Mouse (Mus musculus) midbrain, embryonic 10.5 days (tissue): ENCODE results near the gene Tiam1. TPM values are rescaled to one million over a fixed set of nuclear protein-coding genes. Genes with fewer than 3 reads are reported as not detected.
A peak's percentile ranks its signal among the peaks of the same experiment; 100 is the strongest.

ENCODE experiments used
- DNase-seq: peaks from one replicate; pipeline ENCODE4 v3.0.0-alpha.2; 2017; ENCODE audit warnings: low spot score
- H3K27ac ChIP-seq: fragments of 300-500 bp; sonication (generic); replicated peaks from 2 replicates; pipeline ENCODE4 v1.5.1; 2016; ENCODE audit warnings: mild to moderate bottlenecking
- H3K27me3 ChIP-seq: fragments of 300-500 bp; sonication (generic); 2 replicates; pipeline ENCODE4 v1.6.1; 2016; ENCODE audit warnings: low read depth, mild to moderate bottlenecking; ENCODE audit not compliant: poor library complexity, severe bottlenecking
- H3K36me3 ChIP-seq: fragments of 300-500 bp; sonication (generic); 2 replicates; pipeline ENCODE4 v1.6.1; 2016; ENCODE audit warnings: mild to moderate bottlenecking, moderate library complexity
- H3K4me1 ChIP-seq: fragments of 300-500 bp; sonication (generic); 2 replicates; pipeline ENCODE4 v1.6.1; 2016
- H3K4me3 ChIP-seq: fragments of 300-500 bp; sonication (generic); 2 replicates; pipeline ENCODE4 v1.5.1; 2016; ENCODE audit warnings: mild to moderate bottlenecking, moderate library complexity
- H3K9me3 ChIP-seq: fragments of 300-500 bp; sonication (generic); replicated peaks from 2 replicates; pipeline ENCODE4 v1.6.1; 2016; ENCODE audit warnings: mild to moderate bottlenecking
- WGBS: fragments of 180-500 bp; shearing (Covaris S2); methylation state at CpG from one replicate; pipeline ENCODE4 v1.1.7; 2016; 5-methylcytosine and 5-hydroxymethylcytosine counted together
- polyA plus RNA-seq: library from polyadenylated mRNA; unstranded; fragments of >200 nt; fragmentation: Nextera tagmentation; extraction: Ambion mirVana; gene quantifications from 2 replicates; pipeline ENCODE4 v1.2.1, GENCODE M21; 2016

Tiam1 gene
- polyA plus RNA-seq, 1 experiment from 2014 or later, result 13.8 TPM

- Histone ChIP-seq H3K4me3 (no peak overlapping the region), H3K36me3 (0 out of 2 replicates have a peak, but pooled peaks cover 3% of the 10 kb centered on the region), H3K27me3 (no peaks in the 10 kb centered on the region), H3K27ac (no peak overlapping the region), H3K4me1 (peaks cover 15% of the 10 kb centered on the region), H3K9me3 (no peaks in the 10 kb centered on the region)
- 94% methylated on average over 14 of the region's 14 CpGs for WGBS
- DNase-seq, result no peak
Measured at GRCm38 (mm10) chr16:90030355-90030754, 113.2 kb downstream of the Tiam1 start.

DNA sequence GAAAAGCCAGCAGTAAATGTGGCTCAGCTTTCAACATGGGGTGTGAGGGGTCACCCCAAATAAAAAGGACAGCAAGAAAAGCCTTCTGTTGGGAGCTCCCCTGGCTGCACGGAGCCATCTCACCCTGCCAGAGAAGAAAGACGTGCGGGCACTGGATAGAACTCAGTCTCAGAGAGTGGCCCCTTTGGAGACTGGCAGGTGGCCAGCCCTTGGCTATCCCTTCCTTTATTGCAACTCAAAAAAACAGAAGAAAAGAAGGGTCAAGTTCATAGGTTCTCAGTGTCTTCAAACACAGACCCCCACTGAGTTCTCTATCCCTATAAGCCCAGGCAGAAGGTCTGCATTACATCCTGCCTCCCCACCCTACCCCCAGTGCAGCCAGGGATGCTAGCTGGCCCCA lies 115.7 kb downstream of the Tiam1 start:
- H3K4me3 ChIP-seq, result no peak overlapping the region
- H3K27me3 ChIP-seq, result no peaks in the 10 kb centered on the region
- WGBS, result 82% methylated on average over 3 of the region's 3 CpGs
- no peaks in the 10 kb centered on the region for H3K9me3 ChIP-seq
- DNase-seq, result no peak
- H3K36me3 ChIP-seq, result 0 out of 2 replicates have a peak, but pooled peaks cover 3% of the 10 kb centered on the region
- peaks cover 6% of the 10 kb centered on the region; the same call in 1 of the 2 replicates for H3K4me1 ChIP-seq
- H3K27ac ChIP-seq, result no peak overlapping the region

- Histone ChIP-seq H3K4me1 (peaks cover 6% of the 10 kb centered on the region; the same call in 1 of the 2 replicates), H3K4me3 (no peak overlapping the region), H3K36me3 (0 out of 2 replicates have a peak, but pooled peaks cover 3% of the 10 kb centered on the region), H3K27ac (no peak overlapping the region), H3K27me3 (no peaks in the 10 kb centered on the region), H3K9me3 (no peaks in the 10 kb centered on the region)
- no peak for DNase-seq
- WGBS, result 93% methylated on average over 6 of the region's 6 CpGs
Measured at GRCm38 (mm10) chr16:90025526-90026172, 117.9 kb downstream of the Tiam1 start.

DNA sequence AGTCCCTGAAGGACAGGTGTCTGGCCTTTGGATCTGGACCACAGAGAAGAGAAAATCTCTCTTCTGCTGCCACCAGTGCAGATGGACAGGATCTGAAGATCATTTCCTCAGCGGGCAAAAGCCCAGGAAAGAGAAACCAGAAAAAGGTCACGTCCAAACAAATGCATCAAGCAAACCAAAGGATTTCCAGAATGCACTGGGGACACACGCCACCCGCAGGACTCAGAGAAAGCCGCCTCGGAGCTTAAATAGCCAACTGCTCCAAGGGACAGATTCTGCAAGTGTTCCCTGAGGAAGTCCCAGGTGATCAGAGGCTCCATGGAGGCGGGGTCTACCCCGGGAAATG lies 119.9 kb downstream of the Tiam1 start:
- H3K27ac ChIP-seq, result no peak overlapping the region
- no peak for DNase-seq
- no peak overlapping the region for H3K4me3 ChIP-seq
- 0 out of 2 replicates have a peak, but pooled peaks cover 3% of the 10 kb centered on the region for H3K36me3 ChIP-seq
- peaks cover 6% of the 10 kb centered on the region; the same call in 1 of the 2 replicates for H3K4me1 ChIP-seq
- 86% methylated on average over 8 of the region's 8 CpGs for WGBS
- no peaks in the 10 kb centered on the region for H3K27me3 ChIP-seq
- H3K9me3 ChIP-seq, result no peaks in the 10 kb centered on the region

GRCm38 (mm10) chr16:90022932-90023664 lies 120.5 kb downstream of the Tiam1 start:
- no peak overlapping the region for H3K27ac ChIP-seq
- no peak overlapping the region for H3K4me3 ChIP-seq
- H3K4me1 ChIP-seq, result peaks cover 5% of the 10 kb centered on the region; the same call in 1 of the 2 replicates
- H3K36me3 ChIP-seq, result 0 out of 2 replicates have a peak, but pooled peaks cover 3% of the 10 kb centered on the region
- H3K27me3 ChIP-seq, result no peaks in the 10 kb centered on the region
- no peaks in the 10 kb centered on the region for H3K9me3 ChIP-seq
- 85% methylated on average over 18 of the region's 18 CpGs for WGBS
- no peak for DNase-seq

GRCm38 (mm10) chr16:90016046-90016445 lies 127.5 kb downstream of the Tiam1 start:
- WGBS, result 88% methylated on average over 4 of the region's 4 CpGs
- Histone ChIP-seq H3K4me3 (no peak overlapping the region), H3K36me3 (no peaks in the 10 kb centered on the region; the same call in 1 of the 2 replicates), H3K9me3 (peaks cover 4% of the 10 kb centered on the region; the same call in 1 of the 2 replicates), H3K27ac (no peak overlapping the region), H3K27me3 (no peaks in the 10 kb centered on the region), H3K4me1 (peaks cover 20% of the 10 kb centered on the region)
- DNase-seq, result no peak

GRCm38 (mm10) chr16:90014596-90014995 lies 129.0 kb downstream of the Tiam1 start:
- H3K4me1 ChIP-seq, result peaks cover 20% of the 10 kb centered on the region
- H3K27ac ChIP-seq, result no peak overlapping the region
- DNase-seq, result no peak
- 93% methylated on average over 9 of the region's 9 CpGs for WGBS
- H3K4me3 ChIP-seq, result no peak overlapping the region
- H3K9me3 ChIP-seq, result peaks cover 8% of the 10 kb centered on the region; the same call in 1 of the 2 replicates
- no peaks in the 10 kb centered on the region; the same call in 1 of the 2 replicates for H3K36me3 ChIP-seq
- H3K27me3 ChIP-seq, result no peaks in the 10 kb centered on the region

DNA sequence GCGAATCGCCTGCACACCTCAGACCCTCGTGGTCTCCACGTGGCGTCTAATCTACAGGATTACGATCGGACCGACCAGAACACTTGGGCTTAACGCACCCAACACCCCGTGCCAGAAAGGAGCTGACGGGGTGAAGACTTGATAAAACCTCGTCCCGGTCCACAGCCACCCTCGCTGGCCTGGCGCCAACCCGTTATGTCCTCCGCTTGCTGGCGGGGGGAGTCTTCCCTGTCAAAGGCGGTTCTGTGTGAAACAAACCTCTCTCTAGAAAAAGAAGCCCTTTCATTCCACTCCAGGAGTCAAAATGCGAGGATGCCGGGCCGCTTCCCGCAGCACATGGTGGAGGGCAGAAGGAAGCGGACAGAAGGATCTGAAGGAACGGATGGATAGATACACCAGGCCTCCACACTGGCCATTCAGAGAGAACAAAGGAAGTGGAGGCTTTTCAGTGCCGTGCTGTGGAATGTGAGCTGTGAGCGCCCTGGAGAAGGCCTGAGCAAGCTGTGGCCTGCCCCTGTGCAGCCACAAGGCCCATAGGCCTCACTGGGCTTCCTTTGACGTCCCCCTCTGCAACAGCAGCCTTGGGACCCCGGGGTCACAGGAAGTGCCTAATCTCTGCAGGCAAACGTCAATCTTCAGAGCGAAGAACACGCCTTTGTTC lies 131.9 kb downstream of the Tiam1 start:
- peak overlapping the region; percentile 81 for H3K27ac ChIP-seq
- DNase-seq, result peak; percentile 74
- WGBS, result 71% methylated on average over 32 of the region's 32 CpGs

DNA sequence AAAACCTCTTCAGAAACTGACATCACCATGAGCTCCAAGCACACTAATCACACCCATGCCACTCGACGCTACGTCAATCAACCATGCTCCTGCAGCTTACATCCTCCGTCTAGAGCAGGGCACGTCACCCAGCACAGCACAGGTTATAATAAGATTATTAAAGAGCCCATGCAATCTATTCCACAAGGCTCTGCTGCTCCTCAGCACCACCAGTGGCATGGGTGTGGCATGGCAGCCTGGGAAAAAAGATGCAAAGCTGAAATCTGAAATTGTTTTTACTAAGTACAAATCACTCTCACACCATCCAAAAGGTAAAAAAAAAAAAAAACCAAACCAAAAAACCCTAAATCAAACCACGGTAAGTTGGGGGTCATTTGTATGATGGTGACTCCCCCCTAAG lies 135.1 kb downstream of the Tiam1 start:
- H3K9me3 ChIP-seq, result peaks cover 8% of the 10 kb centered on the region; the same call in 1 of the 2 replicates
- no peak overlapping the region for H3K27ac ChIP-seq
- no peak for DNase-seq
- H3K4me3 ChIP-seq, result no peak overlapping the region
- peaks cover 16% of the 10 kb centered on the region for H3K4me1 ChIP-seq
- no peaks in the 10 kb centered on the region for H3K27me3 ChIP-seq
- H3K36me3 ChIP-seq, result no peaks in the 10 kb centered on the region; the same call in 1 of the 2 replicates
- WGBS, result 94% methylated on average over 6 of the region's 6 CpGs

More for the DNA sequence above, 131.9 kb downstream of the Tiam1 start:
- H3K4me3 ChIP-seq, result no peak overlapping the region
- H3K9me3 ChIP-seq, result peaks cover 8% of the 10 kb centered on the region; the same call in 1 of the 2 replicates
- H3K36me3 ChIP-seq, result no peaks in the 10 kb centered on the region; the same call in 1 of the 2 replicates
- H3K4me1 ChIP-seq, result peaks cover 19% of the 10 kb centered on the region
- H3K27me3 ChIP-seq, result no peaks in the 10 kb centered on the region

- no peak overlapping the region for H3K4me3 ChIP-seq
- H3K27ac ChIP-seq, result no peak overlapping the region
- no peaks in the 10 kb centered on the region for H3K27me3 ChIP-seq
- peaks cover 8% of the 10 kb centered on the region; the same call in 1 of the 2 replicates for H3K9me3 ChIP-seq
- DNase-seq, result no peak
- 93% methylated on average over 13 of the region's 13 CpGs for WGBS
- H3K4me1 ChIP-seq, result peaks cover 11% of the 10 kb centered on the region
- H3K36me3 ChIP-seq, result no peaks in the 10 kb centered on the region; the same call in 1 of the 2 replicates
Measured at GRCm38 (mm10) chr16:90007391-90007977, 136.1 kb downstream of the Tiam1 start.

- Histone ChIP-seq H3K4me3 (no peak overlapping the region), H3K36me3 (0 out of 2 replicates have a peak, but pooled peaks cover 2% of the 10 kb centered on the region), H3K4me1 (no peaks in the 10 kb centered on the region), H3K9me3 (no peaks in the 10 kb centered on the region; the same call in 1 of the 2 replicates), H3K27ac (no peak overlapping the region), H3K27me3 (no peaks in the 10 kb centered on the region)
- WGBS, result 96% methylated on average over 14 of the region's 14 CpGs
- DNase-seq, result no peak
Measured at GRCm38 (mm10) chr16:90003556-90003955, 140.0 kb downstream of the Tiam1 start.

GRCm38 (mm10) chr16:89995155-89995554 lies 148.4 kb downstream of the Tiam1 start:
- Histone ChIP-seq H3K27ac (no peak overlapping the region), H3K27me3 (no peaks in the 10 kb centered on the region), H3K36me3 (peaks cover 11% of the 10 kb centered on the region), H3K9me3 (peaks cover 9% of the 10 kb centered on the region; the same call in 1 of the 2 replicates), H3K4me1 (no peaks in the 10 kb centered on the region), H3K4me3 (no peak overlapping the region)
- 90% methylated on average over 7 of the region's 7 CpGs for WGBS
- no peak for DNase-seq
